Mouse (Mus musculus) adrenal gland, postnatal 36 days (tissue): ENCODE results near the gene Frs3. TPM values are rescaled to one million over a fixed set of nuclear protein-coding genes. Genes with fewer than 3 reads are reported as not detected.
"Not testable (repeated sequence)": the region's sequence is repeated elsewhere in the genome, so short reads cannot be mapped to it uniquely, and the experiment has no call there.

Experiments used
- DNase-seq, 2 experiments: peaks; one replicate each; pipeline ENCODE4 v3.0.0; 2021; ENCODE audit warnings: mixed read lengths in 1 of 2
- long read RNA-seq, 2 experiments: library from polyadenylated mRNA; stranded (forward); transcript quantifications; one replicate each; pipeline ENCODE4 v2.0.0; 2021; ENCODE audit warnings: borderline sequencing depth in 2 of 2
- total RNA-seq, 2 experiments: library from RNA; stranded (reverse); gene quantifications; 2 replicates each; pipeline ENCODE4 v1.2.3; 2021

The Frs3 gene
- 1 to 10 TPM; 2.8 to 5.4 TPM for total RNA-seq
- long read RNA-seq, experiment 1, transcript Frs3-201 (7 exons, 2,144 nt): major isoform, 5 of 10 reads
- long read RNA-seq, experiment 1, partial matches to known transcripts: 3 of 10 reads
- long read RNA-seq, experiment 1, other reads (novel, unspliced or antisense): 2 of 10 reads
- long read RNA-seq, experiment 2, partial matches to known transcripts: 0 of 5 reads
- long read RNA-seq, experiment 2, other reads (novel, unspliced or antisense): 2 of 5 reads

- peak; percentile 80 to 89 for DNase-seq
These were observed at the start of gene Frs3 for GRCm38 (mm10) chr17:47688608-47689575. Frs3 (plus strand) TSS chr17:47689030.

- no peak for DNase-seq
These were observed 45.8 kb upstream of the Frs3 start for GRCm38 (mm10) chr17:47642992-47643391.

GRCm38 (mm10) chr17:47646683-47647082, 42.1 kb upstream of the Frs3 start:
- peak; percentile 12 to 77 for DNase-seq

- DNase-seq: no peak
These were observed 39.9 kb upstream of the Frs3 start for GRCm38 (mm10) chr17:47648966-47649365.

GRCm38 (mm10) chr17:47651953-47652352, 36.9 kb upstream of the Frs3 start:
- DNase-seq: no peak

- not testable (repeated sequence) for DNase-seq
These were observed 34.5 kb upstream of the Frs3 start for GRCm38 (mm10) chr17:47654346-47654745.

GRCm38 (mm10) chr17:47655697-47656096, 33.1 kb upstream of the Frs3 start:
- no peak for DNase-seq

GRCm38 (mm10) chr17:47657901-47658300, 30.9 kb upstream of the Frs3 start:
- DNase-seq: no peak

GRCm38 (mm10) chr17:47658741-47659243, 30.0 kb upstream of the Frs3 start:
- DNase-seq: no peak

GRCm38 (mm10) chr17:47663009-47663713, 25.7 kb upstream of the Frs3 start:
- DNase-seq: no peak

GRCm38 (mm10) chr17:47664474-47664873, 24.4 kb upstream of the Frs3 start:
- DNase-seq: no peak

- no peak for DNase-seq
These were observed 19.7 kb upstream of the Frs3 start for GRCm38 (mm10) chr17:47669166-47669565.

- DNase-seq: no peak
These were observed 16.9 kb upstream of the Frs3 start for GRCm38 (mm10) chr17:47671988-47672310.

- DNase-seq: peak; percentile 79 to 82
These were observed 16.3 kb upstream of the Frs3 start for GRCm38 (mm10) chr17:47672311-47673111.

- DNase-seq: peak; percentile 71 to 78
These were observed 12.2 kb upstream of the Frs3 start for GRCm38 (mm10) chr17:47676581-47676980.

- no peak for DNase-seq
These were observed 10.6 kb upstream of the Frs3 start for GRCm38 (mm10) chr17:47678238-47678637.

- no peak for DNase-seq
These were observed 10.1 kb upstream of the Frs3 start for GRCm38 (mm10) chr17:47678702-47679101.

GRCm38 (mm10) chr17:47682836-47683235, 6.0 kb upstream of the Frs3 start:
- DNase-seq: no peak

GRCm38 (mm10) chr17:47687409-47688343, 1.2 kb upstream of the Frs3 start:
- DNase-seq: peak; percentile 96 to 98

- DNase-seq: no peak
These were observed 554 bp upstream of the Frs3 start, which contains the start of gene Tomm6 for GRCm38 (mm10) chr17:47688344-47688607. Tomm6 (minus strand) TSS chr17:47688386.

GRCm38 (mm10) chr17:47689894-47690293, 1.1 kb downstream of the Frs3 start:
- no peak for DNase-seq
